Mouse (Mus musculus) lung, embryonic 15.5 days (tissue): ENCODE results near the gene Rnf103. TPM values are rescaled to one million over a fixed set of nuclear protein-coding genes. Genes with fewer than 3 reads are reported as not detected.
"Not testable (repeated sequence)": the region's sequence is repeated elsewhere in the genome, so short reads cannot be mapped to it uniquely, and the experiment has no call there.

Experiments
- ATAC-seq: fragments of 200-750 bp; cut with Nextera tagmentation; 2 replicates; pipeline ENCODE4 v1.8.0; 2017; ENCODE audit warnings: moderate number of reproducible peaks, borderline replicate concordance; ENCODE audit not compliant: low FRiP score, low TSS enrichment; ENCODE audit errors: extremely low read depth
- H3K27ac ChIP-seq: fragments of 300-500 bp; sonication (generic); 2 replicates; pipeline ENCODE4 v1.5.1; 2015; ENCODE audit warnings: moderate library complexity, mild to moderate bottlenecking, inconsistent platforms
- H3K27me3 ChIP-seq: fragments of 300-500 bp; sonication (generic); 2 replicates; pipeline ENCODE4 v1.6.1; 2015; ENCODE audit warnings: inconsistent platforms
- H3K36me3 ChIP-seq: fragments of 300-500 bp; sonication (generic); 2 replicates; pipeline ENCODE4 v1.6.1; 2015; ENCODE audit warnings: inconsistent platforms
- H3K4me1 ChIP-seq: fragments of 300-500 bp; sonication (generic); 2 replicates; pipeline ENCODE4 v1.6.1; 2015; ENCODE audit warnings: inconsistent platforms
- H3K4me2 ChIP-seq: fragments of 300-500 bp; sonication (generic); 2 replicates; pipeline ENCODE4 v1.6.1; 2015; ENCODE audit warnings: inconsistent platforms, mild to moderate bottlenecking, moderate library complexity
- H3K4me3 ChIP-seq: fragments of 300-500 bp; sonication (generic); 2 replicates; pipeline ENCODE4 v1.5.1; 2015; ENCODE audit warnings: mild to moderate bottlenecking, inconsistent platforms
- H3K9ac ChIP-seq: fragments of 300-500 bp; sonication (generic); 2 replicates; pipeline ENCODE4 v1.6.1; 2015; ENCODE audit warnings: inconsistent platforms
- H3K9me3 ChIP-seq: fragments of 300-500 bp; sonication (generic); 2 replicates; pipeline ENCODE4 v1.6.1; 2016; ENCODE audit warnings: inconsistent platforms
- WGBS: fragments of 180-500 bp; shearing (Covaris S2); methylation state at CpG from one replicate; pipeline ENCODE4 v1.1.7; 2015; 5-methylcytosine and 5-hydroxymethylcytosine counted together
- polyA plus RNA-seq: library from polyadenylated mRNA; unstranded; fragments of >200 nt; fragmentation: Nextera tagmentation; extraction: Ambion mirVana; gene quantifications from 2 replicates; pipeline ENCODE4 v1.2.1, GENCODE M21; 2015

Rnf103 gene
- 15.7 and 15.8 TPM in 2 replicates for polyA plus RNA-seq

DNA sequence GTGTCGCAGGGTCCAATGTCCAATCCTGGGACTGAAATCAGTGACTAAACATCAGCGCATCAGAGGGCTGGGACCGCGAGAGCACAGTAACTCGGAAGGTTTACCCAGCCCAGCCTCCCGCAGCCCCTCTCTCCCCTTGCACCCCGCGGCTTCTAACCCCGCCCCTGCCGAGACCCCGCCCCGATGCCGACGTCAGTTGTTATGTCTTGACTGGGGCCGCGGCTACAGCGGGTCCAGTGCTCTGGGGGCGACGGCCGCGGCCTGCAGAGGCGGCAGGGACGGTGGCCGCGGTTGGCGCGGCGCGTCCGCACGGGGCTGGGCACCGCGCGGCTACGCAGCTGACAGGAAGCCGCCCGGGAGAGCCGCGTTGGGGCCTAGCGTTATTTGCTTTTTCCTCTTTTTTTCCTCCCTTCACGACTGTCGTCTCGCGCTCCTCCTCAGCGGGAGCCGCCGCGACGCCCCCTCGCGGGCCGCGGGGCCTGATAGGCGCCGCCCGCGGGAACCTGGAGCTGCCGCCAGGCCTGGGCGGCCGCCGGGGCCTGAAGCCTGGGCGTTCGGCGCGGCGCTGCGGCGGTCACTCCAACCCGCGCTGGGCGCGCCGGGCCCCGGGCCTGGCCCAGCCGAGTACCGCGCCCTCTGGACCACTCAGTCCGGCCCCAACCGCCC lies at the start of gene Rnf103:
Gene Rnf103, plus strand, starts transcription at position 220 of the 666 bp plus-strand sequence.
- Histone ChIP-seq H3K4me2 (peak within 1 kb of the TSS; percentile 67), H3K4me1 (peaks cover 10% of the 10 kb centered on the region), H3K9me3 (no peaks in the 10 kb centered on the region), H3K27me3 (no peaks in the 10 kb centered on the region), H3K36me3 (peaks cover 8% of the 10 kb centered on the region; the same call in 1 of the 2 replicates), H3K27ac (peak within 1 kb of the TSS; percentile 99), H3K4me3 (peak within 1 kb of the TSS; percentile 95), H3K9ac (peak within 1 kb of the TSS; percentile 98)
- ATAC-seq: peak; percentile 99
- 0% methylated on average over 63 of the region's 79 CpGs for WGBS

DNA sequence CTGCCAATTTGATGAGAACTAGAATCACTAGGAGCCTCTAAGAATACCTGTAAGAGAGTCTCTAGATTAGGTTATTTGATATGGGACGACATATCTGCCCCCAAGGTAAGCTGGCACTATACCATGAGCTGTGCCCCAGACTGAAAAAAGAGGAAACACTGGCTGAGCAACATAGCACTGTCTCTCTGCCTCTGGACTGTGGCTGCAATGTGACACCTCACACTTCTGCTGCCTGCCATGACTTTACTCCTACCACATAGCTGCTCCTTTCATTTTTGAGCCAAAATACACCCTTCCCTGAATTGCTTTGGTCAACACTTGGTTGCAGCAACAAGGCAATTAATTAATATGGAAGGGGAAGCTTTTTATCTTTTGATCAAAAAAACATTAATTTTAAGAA lies 48.9 kb upstream of the Rnf103 start:
- no peaks in the 10 kb centered on the region for H3K4me1 ChIP-seq
- no peak overlapping the region for H3K27ac ChIP-seq
- no peaks in the 10 kb centered on the region for H3K36me3 ChIP-seq
- H3K27me3 ChIP-seq: no peaks in the 10 kb centered on the region
- H3K4me3 ChIP-seq: no peak overlapping the region
- no peaks in the 10 kb centered on the region for H3K9me3 ChIP-seq
- WGBS: 53% methylated on average over 1 of the region's 1 CpGs
- H3K9ac ChIP-seq: no peak overlapping the region
- no peak overlapping the region for H3K4me2 ChIP-seq
- no peak for ATAC-seq

DNA sequence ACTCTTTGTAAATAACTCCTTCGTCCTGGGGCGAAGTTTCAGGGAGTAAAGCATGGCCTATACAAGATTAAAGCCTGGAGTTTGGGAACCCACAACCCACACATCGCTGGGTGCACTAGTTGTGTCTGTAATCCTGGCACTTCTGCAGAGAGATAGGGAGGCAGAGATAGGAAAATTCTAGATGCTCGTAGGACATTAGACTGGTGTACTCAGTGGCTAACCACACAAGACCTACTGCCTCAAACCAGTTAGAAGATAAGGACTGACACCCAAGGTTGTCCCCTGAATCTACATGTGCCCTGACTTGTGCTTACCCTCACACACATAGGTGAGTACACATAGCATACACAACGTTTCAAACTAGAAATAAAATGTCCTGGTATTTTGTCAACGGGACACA lies 48.1 kb upstream of the Rnf103 start:
- no peak overlapping the region for H3K4me3 ChIP-seq
- no peaks in the 10 kb centered on the region for H3K4me1 ChIP-seq
- H3K9ac ChIP-seq: no peak overlapping the region
- no peaks in the 10 kb centered on the region for H3K36me3 ChIP-seq
- ATAC-seq: no peak
- no peak overlapping the region for H3K27ac ChIP-seq
- no peaks in the 10 kb centered on the region for H3K9me3 ChIP-seq
- no peaks in the 10 kb centered on the region for H3K27me3 ChIP-seq
- no peak overlapping the region for H3K4me2 ChIP-seq
- 79% methylated on average over 6 of the region's 6 CpGs for WGBS

DNA sequence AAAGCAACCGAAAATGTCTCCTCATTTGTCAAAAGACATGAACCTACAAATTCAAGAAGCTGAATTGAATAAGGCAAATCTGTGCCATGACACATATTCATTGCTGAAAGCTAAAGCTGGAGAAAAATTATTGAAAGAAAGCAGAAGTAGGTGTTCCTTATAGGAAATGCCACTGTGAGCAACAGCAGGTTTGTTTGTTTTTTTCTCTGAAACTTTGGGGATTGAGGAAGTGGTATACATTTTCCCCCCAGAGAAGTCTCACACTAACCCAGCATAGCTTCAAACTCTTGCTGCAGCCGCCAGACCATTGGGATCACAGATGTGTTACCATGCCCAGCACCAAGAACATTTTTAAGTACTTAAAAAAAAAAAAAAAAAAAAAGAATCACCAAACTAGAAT lies 40.9 kb upstream of the Rnf103 start:
- Histone ChIP-seq H3K27me3 (no peaks in the 10 kb centered on the region), H3K9me3 (no peaks in the 10 kb centered on the region), H3K27ac (no peak overlapping the region), H3K4me2 (no peak overlapping the region), H3K36me3 (no peaks in the 10 kb centered on the region), H3K4me1 (no peaks in the 10 kb centered on the region), H3K4me3 (no peak overlapping the region), H3K9ac (no peak overlapping the region)
- 81% methylated on average over 2 of the region's 2 CpGs for WGBS
- ATAC-seq: no peak

DNA sequence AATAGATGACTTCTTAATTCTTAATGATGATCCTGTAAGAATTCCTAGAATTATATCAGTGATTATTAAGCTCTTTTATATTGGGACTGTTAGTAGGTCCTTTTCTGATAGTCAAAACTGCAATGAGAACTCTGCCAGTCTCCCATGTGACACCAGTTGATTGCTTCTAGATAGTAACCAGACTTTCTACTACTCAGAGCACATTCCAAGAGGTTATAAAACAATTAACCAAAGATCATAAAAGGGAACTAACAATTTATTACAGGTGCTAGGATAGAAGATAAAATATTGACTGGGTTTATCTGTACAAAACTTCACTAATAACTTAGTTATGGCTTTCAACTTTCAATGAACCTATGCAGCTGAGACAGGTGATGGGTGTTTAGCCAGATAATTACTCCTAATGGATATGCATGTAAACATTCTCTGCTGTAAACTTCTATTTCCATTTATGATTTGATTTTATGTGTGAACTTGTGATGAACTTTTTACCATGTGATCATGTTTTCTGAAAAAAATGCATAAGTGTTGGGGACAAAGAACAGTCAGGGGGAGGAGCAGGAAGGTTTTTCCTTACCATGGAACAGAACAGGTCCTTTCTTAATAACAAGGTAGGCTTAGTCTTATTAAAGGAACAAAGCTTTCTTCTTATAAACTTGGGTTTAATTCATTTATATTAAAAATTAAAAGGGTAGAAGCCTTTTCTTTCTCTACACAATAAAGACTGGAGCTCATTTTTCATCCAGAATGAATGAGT lies 39.5 kb upstream of the Rnf103 start:
- H3K9me3 ChIP-seq, H3K9ac ChIP-seq, H3K4me2 ChIP-seq, H3K27ac ChIP-seq, H3K4me1 ChIP-seq, ATAC-seq, H3K36me3 ChIP-seq, H3K4me3 ChIP-seq, H3K27me3 ChIP-seq: not testable (repeated sequence)

DNA sequence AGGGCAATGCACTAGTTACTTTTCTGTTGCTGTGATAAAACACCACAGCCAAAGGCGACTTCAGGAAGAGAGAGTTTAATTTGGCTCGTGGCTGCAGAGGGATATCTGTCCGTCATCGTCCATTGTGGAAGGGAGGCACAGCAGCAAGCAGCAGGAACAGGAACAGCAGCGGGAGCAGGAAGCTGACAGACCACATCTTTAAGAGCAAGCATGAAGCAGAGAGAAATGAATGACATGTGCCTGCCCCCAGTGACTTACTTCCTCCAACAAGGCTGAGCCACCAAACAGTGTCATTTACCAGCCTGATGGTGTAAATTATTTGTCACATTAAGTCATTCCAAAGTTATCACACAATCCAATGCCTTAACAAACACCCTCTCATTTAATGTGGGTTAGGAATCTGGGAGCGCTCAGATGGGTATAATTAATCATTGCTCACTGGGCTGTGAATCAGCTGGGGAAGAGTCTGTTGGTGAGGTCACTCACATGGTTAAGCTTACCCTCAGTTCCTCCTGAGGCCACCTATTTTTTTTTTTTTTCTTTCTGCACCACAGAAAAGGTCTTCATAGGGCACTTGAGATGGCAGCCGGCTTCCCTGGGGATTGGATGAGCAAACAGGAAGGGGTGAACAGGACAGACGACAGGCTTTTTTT lies 35.6 kb upstream of the Rnf103 start:
- Histone ChIP-seq H3K4me3 (no peak overlapping the region), H3K36me3 (no peaks in the 10 kb centered on the region), H3K9ac (no peak overlapping the region), H3K4me1 (no peaks in the 10 kb centered on the region), H3K27ac (no peak overlapping the region), H3K4me2 (no peak overlapping the region), H3K27me3 (no peaks in the 10 kb centered on the region), H3K9me3 (no peaks in the 10 kb centered on the region)
- 55% methylated on average over 8 of the region's 8 CpGs for WGBS
- ATAC-seq: no peak

DNA sequence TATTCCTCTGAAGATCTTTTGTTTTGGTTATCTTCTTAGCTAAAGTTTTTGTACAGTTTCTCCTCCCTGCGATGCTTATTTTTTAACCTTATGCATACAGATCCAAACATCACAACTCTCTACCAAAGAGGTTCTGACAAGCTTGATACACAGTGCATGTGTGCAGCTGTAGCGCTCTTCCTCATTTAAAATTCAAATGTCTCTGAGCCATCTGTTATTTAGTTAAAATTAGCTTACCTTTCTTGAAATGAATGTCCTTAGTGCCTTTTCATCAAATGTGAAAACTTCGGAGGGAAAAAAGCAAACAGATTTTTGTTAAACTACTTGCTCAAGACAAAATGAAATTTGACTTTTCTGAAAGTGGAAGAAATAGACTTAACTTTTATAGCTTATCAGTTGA lies 28.5 kb upstream of the Rnf103 start:
- H3K4me1 ChIP-seq: no peaks in the 10 kb centered on the region
- H3K9ac ChIP-seq: no peak overlapping the region
- 85% methylated on average over 3 of the region's 3 CpGs for WGBS
- H3K4me3 ChIP-seq: no peak overlapping the region
- ATAC-seq: no peak
- no peaks in the 10 kb centered on the region for H3K36me3 ChIP-seq
- no peak overlapping the region for H3K27ac ChIP-seq
- no peaks in the 10 kb centered on the region for H3K27me3 ChIP-seq
- no peaks in the 10 kb centered on the region for H3K9me3 ChIP-seq
- H3K4me2 ChIP-seq: no peak overlapping the region

DNA sequence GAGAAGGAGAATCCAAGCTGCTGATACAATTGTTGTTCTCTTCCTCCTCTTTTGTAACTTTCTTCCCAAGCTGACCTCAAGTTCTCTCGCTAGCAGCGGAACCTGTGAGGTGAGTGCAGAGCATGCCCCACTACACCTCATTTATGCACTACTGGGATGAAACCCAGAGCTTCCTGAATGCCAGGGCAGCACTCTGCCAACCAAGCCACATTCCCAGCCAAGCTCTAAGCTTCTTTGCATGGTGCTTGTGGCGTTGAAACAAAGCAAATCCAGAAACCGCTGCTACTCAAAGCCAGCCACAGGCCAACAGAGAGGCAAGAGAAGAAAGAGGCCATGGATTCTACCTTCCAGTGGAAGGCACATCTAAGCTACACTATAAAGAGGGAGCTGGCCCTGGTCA lies 25.9 kb upstream of the Rnf103 start:
- 76% methylated on average over 4 of the region's 4 CpGs for WGBS
- no peak overlapping the region for H3K4me2 ChIP-seq
- H3K4me1 ChIP-seq: no peaks in the 10 kb centered on the region
- no peaks in the 10 kb centered on the region for H3K9me3 ChIP-seq
- H3K36me3 ChIP-seq: no peaks in the 10 kb centered on the region
- ATAC-seq: no peak
- no peak overlapping the region for H3K9ac ChIP-seq
- no peak overlapping the region for H3K4me3 ChIP-seq
- H3K27me3 ChIP-seq: no peaks in the 10 kb centered on the region
- H3K27ac ChIP-seq: no peak overlapping the region

DNA sequence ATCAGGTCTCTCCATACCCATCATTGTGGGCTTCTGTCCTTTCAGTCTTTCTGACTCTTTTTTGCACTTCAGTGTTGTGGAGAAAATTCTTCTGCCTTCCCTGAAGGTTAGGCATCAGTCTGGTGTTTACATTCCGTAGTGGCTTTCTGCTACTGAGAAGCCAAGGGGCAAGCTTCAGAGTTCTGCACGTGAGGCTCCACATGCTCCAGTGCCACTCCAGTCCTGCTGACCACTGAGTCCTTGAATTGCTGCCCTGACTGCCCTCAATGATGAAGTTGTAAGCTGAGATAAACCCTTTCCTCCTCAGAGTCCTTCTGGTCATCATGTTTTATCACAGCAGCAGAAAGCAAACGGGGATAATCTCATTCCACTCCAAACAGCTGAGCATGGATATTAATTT lies 24.4 kb upstream of the Rnf103 start:
- ATAC-seq: no peak
- Histone ChIP-seq H3K9me3 (no peaks in the 10 kb centered on the region), H3K4me1 (no peaks in the 10 kb centered on the region), H3K9ac (no peak overlapping the region), H3K4me3 (no peak overlapping the region), H3K27ac (no peak overlapping the region), H3K4me2 (no peak overlapping the region), H3K27me3 (no peaks in the 10 kb centered on the region), H3K36me3 (no peaks in the 10 kb centered on the region)
- WGBS: 16% methylated on average over 3 of the region's 3 CpGs

DNA sequence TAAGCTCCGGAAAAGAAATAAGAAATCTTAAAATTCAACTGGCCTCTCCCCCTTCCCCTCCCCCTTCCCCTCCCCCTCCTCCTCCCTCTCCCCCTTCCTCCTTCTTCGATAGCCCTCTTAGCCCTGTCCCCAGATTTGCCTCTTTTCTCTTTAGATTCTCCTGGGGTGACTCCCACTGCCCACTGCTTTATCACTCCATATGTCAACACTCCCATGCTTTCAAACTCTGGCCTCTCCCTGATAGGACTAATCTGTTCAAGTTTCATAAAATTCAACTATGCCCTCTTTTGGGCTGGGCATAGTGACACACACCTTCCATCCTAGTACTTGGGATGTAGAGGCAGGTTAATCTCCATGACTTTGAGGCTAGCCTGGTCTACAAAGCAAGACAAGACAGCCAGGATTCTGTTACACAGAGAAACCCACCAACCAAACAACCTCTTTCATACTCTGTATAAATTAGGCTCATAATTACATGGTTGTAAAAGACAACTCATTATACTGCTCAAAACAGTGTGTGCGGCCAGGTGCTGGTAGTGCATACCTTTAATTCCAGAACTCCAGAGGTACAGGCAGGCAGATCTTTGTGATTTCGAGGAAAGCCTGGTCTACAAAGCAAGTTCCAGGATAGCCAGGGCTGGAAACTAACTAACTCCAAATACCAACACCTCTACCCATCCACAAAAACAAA lies 21.7 kb upstream of the Rnf103 start:
- no peak overlapping the region for H3K9ac ChIP-seq

DNA sequence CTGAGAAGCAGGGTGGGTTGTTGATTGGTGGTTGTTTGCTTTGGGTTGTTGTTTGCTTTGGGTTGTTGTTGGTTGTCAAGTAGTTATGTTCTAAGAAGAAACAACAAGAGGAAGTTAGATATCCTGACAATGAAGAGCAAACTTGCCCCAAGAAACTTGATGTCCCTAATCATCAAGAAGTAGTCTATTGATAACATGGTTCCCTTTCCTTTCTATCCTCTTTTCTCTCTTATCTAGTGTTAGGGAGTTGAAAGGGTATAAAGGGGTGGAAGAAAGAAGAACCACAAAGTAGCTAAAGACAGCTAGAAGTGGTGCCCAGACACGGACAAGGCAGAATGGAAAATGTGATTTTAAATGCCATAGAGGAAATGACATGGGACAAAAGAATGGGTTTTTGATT lies 20.9 kb upstream of the Rnf103 start:
- Histone ChIP-seq H3K27ac (no peak overlapping the region), H3K4me1 (no peaks in the 10 kb centered on the region), H3K27me3 (no peaks in the 10 kb centered on the region), H3K9ac (no peak overlapping the region), H3K4me2 (no peak overlapping the region), H3K4me3 (no peak overlapping the region), H3K9me3 (no peaks in the 10 kb centered on the region), H3K36me3 (no peaks in the 10 kb centered on the region)
- no peak for ATAC-seq
- WGBS: 47% methylated on average over 1 of the region's 1 CpGs

More for the DNA sequence above, 21.7 kb upstream of the Rnf103 start:
- ATAC-seq: no peak
- Histone ChIP-seq H3K27me3 (no peaks in the 10 kb centered on the region), H3K4me1 (no peaks in the 10 kb centered on the region), H3K27ac (no peak overlapping the region), H3K9me3 (no peaks in the 10 kb centered on the region), H3K4me2 (no peak overlapping the region), H3K36me3 (no peaks in the 10 kb centered on the region), H3K4me3 (no peak overlapping the region)
- 75% methylated on average over 4 of the region's 4 CpGs for WGBS

DNA sequence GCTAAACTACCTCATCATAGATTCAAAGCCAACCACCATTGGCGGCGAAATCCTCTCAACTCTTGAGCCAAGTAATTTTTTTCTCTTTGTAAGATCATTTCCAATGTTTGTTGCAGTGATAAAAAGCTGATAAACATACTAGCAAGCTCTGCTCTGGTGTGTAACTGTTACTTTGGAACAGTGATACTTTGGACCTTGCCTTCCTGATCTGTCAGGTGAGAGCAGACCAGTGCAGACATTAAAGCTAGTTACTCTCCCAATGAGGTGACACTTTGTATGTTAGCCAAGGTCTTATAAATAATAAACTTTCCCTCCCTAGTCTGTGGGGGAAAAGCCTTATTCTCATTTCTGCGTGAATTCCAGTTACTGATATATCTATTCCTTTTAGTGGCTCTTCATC lies 18.1 kb upstream of the Rnf103 start:
- Histone ChIP-seq H3K9ac (no peak overlapping the region), H3K27me3 (no peaks in the 10 kb centered on the region), H3K36me3 (no peaks in the 10 kb centered on the region), H3K4me1 (no peaks in the 10 kb centered on the region), H3K4me2 (no peak overlapping the region), H3K27ac (no peak overlapping the region), H3K4me3 (no peak overlapping the region), H3K9me3 (no peaks in the 10 kb centered on the region)
- ATAC-seq: no peak
- 83% methylated on average over 3 of the region's 3 CpGs for WGBS
